Mouse (Mus musculus) cerebellum, adult 2 months (tissue): ENCODE data around the gene Atg7. TPM values are rescaled to one million over a fixed set of nuclear protein-coding genes. Genes with fewer than 3 reads are reported as not detected.

ENCODE experiments used
- DNase-seq, 2 experiments: peaks; one replicate each; pipeline ENCODE4 v3.0.0; 2021
- H3K27ac ChIP-seq: fragments of 200-500 bp; 2 replicates; pipeline ENCODE4 v1.5.1; 2012; ENCODE audit warnings: low read length, control low read depth, inconsistent platforms; ENCODE audit not compliant: insufficient read depth
- H3K27me3 ChIP-seq: fragments of 200-500 bp; 2 replicates; pipeline ENCODE4 v1.6.1; 2012; ENCODE audit warnings: inconsistent platforms, mild to moderate bottlenecking, low read length, moderate library complexity; ENCODE audit not compliant: control insufficient read depth, insufficient read depth
- H3K4me1 ChIP-seq: fragments of 200-500 bp; 2 replicates; pipeline ENCODE4 v1.6.1; 2011; ENCODE audit warnings: low read length; ENCODE audit not compliant: control insufficient read depth, insufficient read depth
- H3K4me3 ChIP-seq: fragments of 200-500 bp; replicated peaks from 2 replicates; pipeline ENCODE3; 2011; ENCODE audit warnings: mild to moderate bottlenecking, low read depth, low read length, control low read depth; ENCODE audit not compliant: insufficient read depth
- CTCF ChIP-seq: fragments of 200-500 bp; IDR thresholded peaks from 2 replicates; pipeline ENCODE4 v1.5.1; 2011; ENCODE audit warnings: low read depth, mild to moderate bottlenecking, control low read depth, low read length, moderate library complexity, borderline replicate concordance; ENCODE audit not compliant: insufficient read depth
- POLR2A ChIP-seq: fragments of 200-500 bp; IDR thresholded peaks from 2 replicates; pipeline ENCODE4 v1.6.1; 2011; ENCODE audit warnings: low read length, control low read depth, borderline replicate concordance; ENCODE audit not compliant: insufficient read depth
- WGBS: fragments of 180-500 bp; shearing (Covaris S2); methylation state at CpG from one replicate; pipeline ENCODE4 v1.1.7; 2018; 5-methylcytosine and 5-hydroxymethylcytosine counted together
- polyA plus RNA-seq: library from polyadenylated mRNA; depleted of rRNA; stranded (reverse); fragments of >200 nt; gene quantifications from 2 replicates; pipeline ENCODE4 v1.2.3, GENCODE M21; 2012

The Atg7 gene
- polyA plus RNA-seq, 1 experiment, result 22.2 TPM

DNA sequence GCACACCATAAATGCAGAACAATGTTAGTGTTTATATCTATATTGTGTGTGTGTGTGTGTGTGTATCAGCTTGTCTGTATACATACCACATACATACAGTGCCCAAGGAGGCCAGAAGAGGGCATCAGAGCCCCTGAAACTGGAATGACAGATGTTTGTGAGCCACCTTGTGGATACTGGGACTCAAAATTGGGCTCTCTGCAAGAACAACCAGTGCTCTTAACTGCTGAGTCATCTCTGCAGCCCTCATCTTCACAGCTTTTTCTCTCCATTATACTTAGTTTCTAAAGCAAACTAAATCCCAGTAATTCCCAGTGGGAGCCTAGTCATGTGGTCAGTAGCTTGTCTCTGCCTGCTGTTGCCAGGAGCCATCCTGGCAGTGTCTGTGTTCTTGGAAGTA, 31.9 kb downstream of the Atg7 start:
- Histone ChIP-seq H3K4me3 (no peak overlapping the region), H3K27ac (no peak overlapping the region), H3K4me1 (no peaks in the 10 kb centered on the region), H3K27me3 (no peaks in the 10 kb centered on the region)
- DNase-seq, result no peak
- TF ChIP-seq POLR2A, result no peak

DNA sequence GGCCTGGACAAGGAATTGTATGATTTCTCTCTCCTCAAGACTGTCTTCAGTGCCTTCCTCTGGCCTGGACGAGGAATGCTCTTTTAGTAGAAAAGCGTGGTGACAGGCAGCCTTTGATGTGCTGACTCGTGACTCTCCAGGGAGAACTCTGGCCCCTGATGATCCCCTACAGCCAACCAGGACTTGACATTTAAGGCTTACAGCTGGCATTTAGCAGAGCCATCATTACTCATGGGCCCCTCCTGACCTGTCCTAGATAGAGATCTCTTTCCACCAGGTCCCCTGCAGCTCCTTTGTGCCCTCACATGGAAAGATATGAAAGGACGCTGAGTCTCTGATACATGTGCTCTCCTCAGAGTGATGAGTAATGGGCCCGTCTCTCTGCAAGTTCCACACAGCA, 33.2 kb downstream of the Atg7 start:
- 66% methylated on average over 5 of the region's 5 CpGs for WGBS
- no peaks in the 10 kb centered on the region for H3K4me1 ChIP-seq
- H3K27ac ChIP-seq, result no peak overlapping the region
- no peak overlapping the region for H3K4me3 ChIP-seq
- no peaks in the 10 kb centered on the region for H3K27me3 ChIP-seq
- TF ChIP-seq POLR2A (no peak), CTCF (no peak)
- no peak for DNase-seq

- Histone ChIP-seq H3K4me3 (no peak overlapping the region), H3K4me1 (no peaks in the 10 kb centered on the region), H3K27ac (no peak overlapping the region), H3K27me3 (no peaks in the 10 kb centered on the region)
- 60% methylated on average over 9 of the region's 9 CpGs for WGBS
- DNase-seq, result no peak
- TF ChIP-seq POLR2A, result no peak
- TF ChIP-seq CTCF, result no peak
These were observed 39.3 kb downstream of the Atg7 start for GRCm38 (mm10) chr6:114682092-114682711.

GRCm38 (mm10) chr6:114683741-114684140, 40.8 kb downstream of the Atg7 start:
- no peak for DNase-seq
- TF ChIP-seq POLR2A, result no peak
- TF ChIP-seq CTCF, result no peak

GRCm38 (mm10) chr6:114684407-114684806, 41.5 kb downstream of the Atg7 start:
- H3K4me1 ChIP-seq, result no peaks in the 10 kb centered on the region
- TF ChIP-seq CTCF (no peak), POLR2A (no peak)
- WGBS, result 65% methylated on average over 3 of the region's 3 CpGs
- no peak overlapping the region for H3K27ac ChIP-seq
- H3K4me3 ChIP-seq, result no peak overlapping the region
- no peaks in the 10 kb centered on the region for H3K27me3 ChIP-seq
- DNase-seq, result no peak

More at GRCm38 (mm10) chr6:114683741-114684140, 40.8 kb downstream of the Atg7 start:
- Histone ChIP-seq H3K4me1 (no peaks in the 10 kb centered on the region), H3K4me3 (no peak overlapping the region), H3K27ac (no peak overlapping the region), H3K27me3 (no peaks in the 10 kb centered on the region)
- 97% methylated on average over 1 of the region's 1 CpGs for WGBS

- Histone ChIP-seq H3K4me3 (no peak overlapping the region), H3K4me1 (no peaks in the 10 kb centered on the region), H3K27me3 (no peaks in the 10 kb centered on the region), H3K27ac (no peak overlapping the region)
- 95% methylated on average over 1 of the region's 1 CpGs for WGBS
- no peak for TF ChIP-seq POLR2A
- TF ChIP-seq CTCF, result no peak
- DNase-seq, result no peak
These were observed 42.5 kb downstream of the Atg7 start for GRCm38 (mm10) chr6:114685412-114685811.

DNA sequence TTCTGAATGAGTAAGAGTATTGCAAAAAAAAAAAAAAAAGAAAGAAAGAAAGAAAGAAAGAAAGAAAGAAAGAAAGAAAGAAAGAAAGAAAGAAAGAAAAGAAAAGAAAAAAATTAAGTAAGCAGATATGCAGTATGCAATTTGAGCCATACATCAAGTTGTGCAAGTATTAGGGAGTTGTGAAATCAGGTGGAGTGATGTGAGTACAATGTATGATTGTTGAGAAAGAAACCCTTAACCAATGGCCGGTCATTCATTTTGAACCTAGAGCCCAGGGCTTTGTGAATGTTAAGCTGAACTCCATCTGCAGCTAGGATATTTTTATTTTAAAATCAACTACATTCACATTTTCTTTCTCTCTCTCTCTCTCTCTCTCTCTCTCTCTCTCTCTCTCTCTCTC, 44.1 kb downstream of the Atg7 start:
- WGBS, result 93% methylated on average over 1 of the region's 1 CpGs
- Histone ChIP-seq H3K4me1 (no peaks in the 10 kb centered on the region), H3K27ac (no peak overlapping the region), H3K27me3 (no peaks in the 10 kb centered on the region), H3K4me3 (no peak overlapping the region)
- TF ChIP-seq CTCF (no peak), POLR2A (no peak)
- no peak for DNase-seq

GRCm38 (mm10) chr6:114690661-114691060, 47.8 kb downstream of the Atg7 start:
- H3K27ac ChIP-seq, result no peak overlapping the region
- no peaks in the 10 kb centered on the region for H3K27me3 ChIP-seq
- TF ChIP-seq POLR2A (no peak), CTCF (no peak)
- no peaks in the 10 kb centered on the region; the same call in 1 of the 2 replicates for H3K4me1 ChIP-seq
- 26% methylated on average over 2 of the region's 2 CpGs for WGBS
- no peak for DNase-seq
- H3K4me3 ChIP-seq, result no peak overlapping the region

DNA sequence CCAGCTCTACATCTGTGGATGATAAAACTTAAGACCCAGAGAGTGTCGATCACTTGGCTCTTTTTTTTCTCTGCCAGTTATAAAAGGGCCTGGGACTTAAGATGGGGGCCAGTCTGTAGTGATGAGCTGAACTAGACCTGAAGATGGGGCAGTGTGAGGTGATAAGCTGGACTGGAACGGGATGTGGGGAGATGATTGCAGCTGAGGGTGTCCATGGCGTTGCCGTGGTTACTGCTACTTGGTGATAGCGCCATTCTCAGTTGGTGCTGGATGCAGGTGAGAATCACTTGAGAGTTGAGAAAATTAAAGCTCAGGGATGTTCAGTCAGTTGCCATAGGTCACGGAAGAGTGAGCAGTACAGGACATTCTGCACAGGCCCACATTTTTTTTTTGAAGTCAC, 48.6 kb downstream of the Atg7 start:
- no peaks in the 10 kb centered on the region; the same call in 1 of the 2 replicates for H3K4me1 ChIP-seq
- DNase-seq, result no peak
- TF ChIP-seq POLR2A (no peak), CTCF (no peak)
- no peak overlapping the region for H3K27ac ChIP-seq
- 92% methylated on average over 6 of the region's 6 CpGs for WGBS
- H3K27me3 ChIP-seq, result no peaks in the 10 kb centered on the region
- no peak overlapping the region for H3K4me3 ChIP-seq
